Mouse (Mus musculus) CH12.LX (cell line): Measurements from ENCODE around the gene Pip4k2c. TPM values are rescaled to one million over a fixed set of nuclear protein-coding genes. Genes with fewer than 3 reads are reported as not detected.

ENCODE experiments used
- DNase-seq: peaks from one replicate; pipeline ENCODE4 v3.0.0-alpha.2; 2013; ENCODE audit errors: extremely low read depth
- H3K27ac ChIP-seq: 2 replicates; pipeline ENCODE4 v1.5.1; 2012; ENCODE audit warnings: low read depth, mild to moderate bottlenecking, control low read depth, moderate library complexity; ENCODE audit not compliant: insufficient read depth
- H3K27me3 ChIP-seq: replicated peaks from 2 replicates; pipeline ENCODE3; 2012; ENCODE audit warnings: inconsistent platforms
- H3K36me3 ChIP-seq, 2 experiments: replicated peaks in 1 of 2; 2 replicates each; pipeline versions ENCODE3 to v1.6.1; 2012; ENCODE audit warnings: inconsistent platforms in 1 of 2, low read length in 1 of 2, mild to moderate bottlenecking in 1 of 2, mixed read lengths in 1 of 2, moderate library complexity in 1 of 2; ENCODE audit not compliant: control insufficient read depth in 1 of 2, insufficient read depth in 1 of 2
- H3K4me1 ChIP-seq, 2 experiments: 2 replicates each; pipeline ENCODE4 v1.6.1; 2012; ENCODE audit warnings: inconsistent platforms in 1 of 2, moderate library complexity in 1 of 2; ENCODE audit not compliant: insufficient read depth in 2 of 2, control insufficient read depth in 1 of 2
- H3K4me2 ChIP-seq: 2 replicates; pipeline ENCODE4 v1.6.1; 2012; ENCODE audit warnings: low read depth, mild to moderate bottlenecking, control low read depth; ENCODE audit not compliant: poor library complexity, insufficient read depth, severe bottlenecking
- H3K4me3 ChIP-seq, 3 experiments: fragments of 150-350 bp in 1 of 3; sonication (generic) in 1 of 3; replicated peaks in 1 of 3; 2 replicates each; pipeline versions ENCODE3 to v1.5.1; 2011 to 2012; ENCODE audit warnings: low read depth in 2 of 3, low read length in 2 of 3, mild to moderate bottlenecking in 2 of 3, moderate library complexity in 2 of 3, control low read depth in 1 of 3, improper control_type of control experiment in 1 of 3, inconsistent platforms in 1 of 3, mixed read lengths in 1 of 3; ENCODE audit not compliant: poor library complexity in 1 of 3
- H3K79me2 ChIP-seq: replicated peaks from 2 replicates; pipeline ENCODE4 v1.6.1; 2012; ENCODE audit warnings: mild to moderate bottlenecking, moderate library complexity; ENCODE audit not compliant: control insufficient read depth, poor library complexity, insufficient read depth, severe bottlenecking; ENCODE audit errors: extremely low read depth
- H3K9ac ChIP-seq: 2 replicates; pipeline ENCODE4 v1.6.1; 2012; ENCODE audit warnings: low read depth, mild to moderate bottlenecking, control low read depth, moderate library complexity; ENCODE audit not compliant: insufficient read depth
- H3K9me3 ChIP-seq: replicated peaks from 2 replicates; pipeline ENCODE3; 2012; ENCODE audit warnings: low read length, inconsistent platforms, mixed read lengths
- BHLHE40 ChIP-seq: IDR thresholded peaks from 2 replicates; pipeline ENCODE4 v1.6.1; 2011; ENCODE audit warnings: mild to moderate bottlenecking, low read depth, low read length, improper control_type of control experiment
- CHD1 ChIP-seq: IDR thresholded peaks from 2 replicates; pipeline ENCODE4 v1.6.1; 2012; ENCODE audit warnings: low read depth, low read length, improper control_type of control experiment, inconsistent platforms
- CTCF ChIP-seq, 2 experiments: IDR thresholded peaks in 1 of 2; conservative IDR thresholded peaks in 1 of 2; 2 replicates each; pipeline ENCODE4 v1.5.1; 2011 to 2012; ENCODE audit warnings: low read depth in 2 of 2, low read length in 2 of 2, improper control_type of control experiment in 1 of 2, inconsistent platforms in 1 of 2, mild to moderate bottlenecking in 1 of 2, moderate library complexity in 1 of 2
- E2F4 ChIP-seq: IDR thresholded peaks from 2 replicates; pipeline ENCODE4 v1.6.1; 2011; ENCODE audit warnings: low read depth, low read length, improper control_type of control experiment; ENCODE audit not compliant: insufficient replicate concordance
- ELF1 ChIP-seq: IDR thresholded peaks from 2 replicates; pipeline ENCODE4 v1.6.1; 2014; ENCODE audit warnings: low read depth, mild to moderate bottlenecking, inconsistent platforms, low read length, improper control_type of control experiment
- ETS1 ChIP-seq: conservative IDR thresholded peaks from 2 replicates; pipeline ENCODE4 v1.6.1; 2012; ENCODE audit warnings: low read depth, mild to moderate bottlenecking, inconsistent platforms, low read length, improper control_type of control experiment, moderate library complexity
- GABPA ChIP-seq: IDR thresholded peaks from 2 replicates; pipeline ENCODE4 v1.6.1; 2012; ENCODE audit warnings: low read depth, low read length, improper control_type of control experiment, inconsistent platforms; ENCODE audit not compliant: insufficient replicate concordance
- HCFC1 ChIP-seq: IDR thresholded peaks from 2 replicates; pipeline ENCODE4 v1.6.1; 2012; ENCODE audit warnings: low read depth, mild to moderate bottlenecking, inconsistent platforms, low read length, improper control_type of control experiment
- JUN ChIP-seq: IDR thresholded peaks from 2 replicates; pipeline ENCODE4 v1.6.1; 2011; ENCODE audit warnings: low read depth, mild to moderate bottlenecking, low read length, improper control_type of control experiment, moderate library complexity; ENCODE audit not compliant: insufficient read depth
- JUND ChIP-seq: conservative IDR thresholded peaks from 2 replicates; pipeline ENCODE4 v1.6.1; 2011; ENCODE audit warnings: low read depth, low read length, improper control_type of control experiment
- KAT2A ChIP-seq: IDR thresholded peaks from 2 replicates; pipeline ENCODE4 v1.6.1; 2012; ENCODE audit warnings: low read length, improper control_type of control experiment, inconsistent platforms; ENCODE audit not compliant: insufficient replicate concordance
- MAX ChIP-seq: IDR thresholded peaks from 2 replicates; pipeline ENCODE4 v1.6.1; 2011; ENCODE audit warnings: low read length, improper control_type of control experiment
- MEF2A ChIP-seq: IDR thresholded peaks from 2 replicates; pipeline ENCODE4 v1.6.1; 2014; ENCODE audit warnings: low read depth, mild to moderate bottlenecking, inconsistent platforms, low read length, improper control_type of control experiment, borderline replicate concordance
- MXI1 ChIP-seq: IDR thresholded peaks from 2 replicates; pipeline ENCODE4 v1.6.1; 2011; ENCODE audit warnings: mild to moderate bottlenecking, low read depth, low read length, improper control_type of control experiment
- MYC ChIP-seq: IDR thresholded peaks from 2 replicates; pipeline ENCODE4 v1.6.1; 2011; ENCODE audit warnings: low read depth, mild to moderate bottlenecking, improper control_type of control experiment, low read length
- NELFE ChIP-seq: IDR thresholded peaks from 2 replicates; pipeline ENCODE4 v1.6.1; 2011; ENCODE audit warnings: low read depth, low read length, improper control_type of control experiment
- NRF1 ChIP-seq: IDR thresholded peaks from 2 replicates; pipeline ENCODE4 v1.6.1; 2014; ENCODE audit warnings: low read depth, mild to moderate bottlenecking, inconsistent platforms, low read length, improper control_type of control experiment, moderate library complexity
- PAX5 ChIP-seq: IDR thresholded peaks from 2 replicates; pipeline ENCODE4 v1.6.1; 2012; ENCODE audit warnings: low read length, inconsistent platforms, mixed read lengths
- RAD21 ChIP-seq: IDR thresholded peaks from 2 replicates; pipeline ENCODE4 v1.6.1; 2011; ENCODE audit warnings: low read depth, mild to moderate bottlenecking, low read length, improper control_type of control experiment, moderate library complexity
- RCOR1 ChIP-seq: conservative IDR thresholded peaks from 2 replicates; pipeline ENCODE4 v1.6.1; 2012; ENCODE audit warnings: low read depth, mild to moderate bottlenecking, inconsistent platforms, low read length, improper control_type of control experiment
- SMC3 ChIP-seq: IDR thresholded peaks from 2 replicates; pipeline ENCODE4 v1.6.1; 2011; ENCODE audit warnings: low read depth, low read length, improper control_type of control experiment
- TBP ChIP-seq: conservative IDR thresholded peaks from 2 replicates; pipeline ENCODE4 v1.6.1; 2011; ENCODE audit warnings: low read depth, low read length, improper control_type of control experiment
- TCF12 ChIP-seq: IDR thresholded peaks from 2 replicates; pipeline ENCODE4 v1.6.1; 2014; ENCODE audit warnings: low read depth, mild to moderate bottlenecking, inconsistent platforms, low read length, improper control_type of control experiment
- USF1 ChIP-seq: IDR thresholded peaks from 2 replicates; pipeline ENCODE4 v1.6.1; 2014; ENCODE audit warnings: low read depth, mild to moderate bottlenecking, inconsistent platforms, low read length, improper control_type of control experiment
- USF2 ChIP-seq: conservative IDR thresholded peaks from 2 replicates; pipeline ENCODE4 v1.6.1; 2011; ENCODE audit warnings: low read depth, low read length, improper control_type of control experiment
- ZKSCAN1 ChIP-seq: IDR thresholded peaks from 2 replicates; pipeline ENCODE4 v1.6.1; 2012; ENCODE audit warnings: low read depth, inconsistent platforms, low read length, improper control_type of control experiment, borderline replicate concordance
- ZMIZ1 ChIP-seq: IDR thresholded peaks from 2 replicates; pipeline ENCODE4 v1.6.1; 2012; ENCODE audit warnings: low read depth, mild to moderate bottlenecking, inconsistent platforms, low read length, improper control_type of control experiment
- dilution Hi-C: fragments of 300-500 bp; cut with MboI; formaldehyde crosslinking; loops from 2 replicates; pipeline ENCODE4 v1.14.3; 2020; ENCODE audit warnings: low sequenced_read_pairs; ENCODE audit not compliant: extremely low pct_unique_long_range_greater_than_20kb, extremely low pct_ligation_motif_present
- in situ Hi-C: fragments of 300-500 bp; cut with MboI; formaldehyde crosslinking; loops from 3 replicates; pipeline ENCODE4 v1.14.3; 2019; ENCODE audit warnings: low sequenced_read_pairs, low pct_ligation_motif_present, low pct_unique_long_range_greater_than_20kb, mixed read lengths
- polyA plus RNA-seq: library from polyadenylated mRNA; unstranded; fragments of >175 nt; gene quantifications from 2 replicates; pipeline ENCODE4 v1.2.1, GENCODE M21; 2012; ENCODE audit warnings: low read depth; ENCODE audit not compliant: insufficient read length
- total RNA-seq, 2 experiments: library from RNA; depleted of rRNA; stranded (reverse); fragments of 300-350 nt in 1 of 2; fragments of >200 nt in 1 of 2; gene quantifications; 2 replicates each; pipeline ENCODE4 v1.2.3; 2012 to 2014

Pip4k2c gene
- total and polyA plus RNA-seq, 3 experiments: 13.3 to 24.7 (median 22.7) TPM

DNA sequence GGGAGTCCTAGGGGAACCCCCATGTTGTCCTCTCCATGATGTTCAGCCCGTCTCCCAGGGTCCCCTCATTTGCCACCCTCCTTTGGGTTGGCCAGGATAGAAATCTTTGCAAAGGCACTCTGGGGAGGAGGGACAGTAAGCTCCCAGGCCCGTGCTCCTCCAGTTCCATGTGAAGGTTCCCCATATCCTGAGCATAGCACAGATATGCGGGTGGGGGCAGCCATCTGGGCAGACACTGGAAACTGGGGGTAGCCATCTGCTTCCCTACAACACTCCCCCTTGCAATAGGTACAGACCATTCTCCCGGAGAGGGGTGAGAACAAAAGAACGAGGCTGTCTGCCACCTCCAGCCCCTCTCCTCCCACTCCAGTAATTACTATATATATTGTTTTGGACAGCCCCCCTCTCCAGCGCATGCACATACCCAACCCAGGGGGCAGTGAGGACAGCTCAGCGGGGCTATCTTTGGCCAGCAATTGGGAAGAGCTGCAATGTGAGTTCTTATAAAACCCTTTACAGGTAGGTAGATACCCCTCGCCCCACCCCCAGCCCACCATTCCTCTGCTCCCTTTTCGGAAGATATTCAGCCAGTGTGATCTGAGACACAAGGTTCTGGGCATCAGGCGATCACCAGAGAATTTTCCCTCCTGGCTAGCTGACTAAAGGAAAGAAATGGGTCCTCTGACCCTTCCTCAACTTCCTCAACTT, 23.9 kb downstream of the Pip4k2c start:
- no peak overlapping the region; the same call in 1 of the 2 replicates for H3K9ac ChIP-seq

GRCm38 (mm10) chr10:127186451-127186850, 24.9 kb downstream of the Pip4k2c start:
- no peak for DNase-seq
- Histone ChIP-seq H3K27ac (no peak overlapping the region), H3K4me2 (no peak overlapping the region), H3K9me3 (peaks cover 7% of the 10 kb centered on the region), H3K4me1 (peaks cover 0 to 12% of the 10 kb centered on the region in 2 experiments; a peak in 1 of 4 replicates), H3K9ac (no peak overlapping the region), H3K4me3 (no peak overlapping the region), H3K79me2 (no peaks in the 10 kb centered on the region), H3K36me3 (peaks cover 9 to 51% of the 10 kb centered on the region in 2 experiments), H3K27me3 (no peaks in the 10 kb centered on the region)
- TF ChIP-seq JUND (no peak), PAX5 (no peak), GABPA (no peak), MXI1 (no peak), ETS1 (no peak), MAX (0 out of 2 replicates have a peak, but pooled peaks have one; percentile 28), ZMIZ1 (no peak), NRF1 (no peak), RAD21 (peak; percentile 54), USF2 (peak; percentile 46), MYC (no peak), CHD1 (no peak), NELFE (no peak), BHLHE40 (peak; percentile 15; the same call in 1 of the 2 replicates), JUN (no peak), USF1 (peak; percentile 41; the same call in 1 of the 2 replicates), RCOR1 (no peak), ZKSCAN1 (no peak), CTCF (conservative IDR thresholded peaks at IDR 0.05 in 1 of 2, IDR thresholded peaks at IDR 0.05 in 1 of 2; ENCODE audit: low read depth in 2 of 2, low read length in 2 of 2) (peak in 1 of 2 experiments; percentile 60; a peak in 2 of 4 replicates), KAT2A (no peak), MEF2A (no peak), HCFC1 (no peak), E2F4 (no peak), TBP (no peak), SMC3 (peak; percentile 39)
- in situ Hi-C loops: no loop called here
- dilution Hi-C loops: no loop called here

More for the DNA sequence above, 23.9 kb downstream of the Pip4k2c start:
- Histone ChIP-seq H3K4me3 (peak overlapping the region in 2 of 3 experiments; percentile 45 to 68), H3K4me1 (peaks cover 0 to 15% of the 10 kb centered on the region in 2 experiments; a peak in 1 of 4 replicates), H3K79me2 (no peaks in the 10 kb centered on the region), H3K27ac (no peak overlapping the region), H3K4me2 (peak overlapping the region; percentile 79; the same call in 1 of the 2 replicates), H3K36me3 (peaks cover 13 to 59% of the 10 kb centered on the region in 2 experiments), H3K27me3 (no peaks in the 10 kb centered on the region), H3K9me3 (peaks cover 7% of the 10 kb centered on the region)
- dilution Hi-C loops (no loop called here), in situ Hi-C loops (no loop called here)
- DNase-seq: no peak
- TF ChIP-seq ELF1: no peak
- no peak for TF ChIP-seq NRF1
- TF ChIP-seq NELFE: no peak
- no peak for TF ChIP-seq MAX
- TF ChIP-seq BHLHE40: no peak
- no peak for TF ChIP-seq TCF12
- TF ChIP-seq HCFC1: no peak
- TF ChIP-seq ZKSCAN1: no peak
